Mouse (Mus musculus) skeletal muscle tissue, postnatal 0 days (tissue): ENCODE measurements around the gene Olfr1312. TPM values are rescaled to one million over a fixed set of nuclear protein-coding genes. Genes with fewer than 3 reads are reported as not detected.

Experiments
- polyA plus RNA-seq: library from polyadenylated mRNA; unstranded; fragments of >200 nt; fragmentation: Nextera tagmentation; extraction: Ambion mirVana; gene quantifications from 2 replicates; pipeline ENCODE4 v1.2.1, GENCODE M21; 2015

Olfr1312 gene
- polyA plus RNA-seq = not detected in 2 replicates

DNA sequence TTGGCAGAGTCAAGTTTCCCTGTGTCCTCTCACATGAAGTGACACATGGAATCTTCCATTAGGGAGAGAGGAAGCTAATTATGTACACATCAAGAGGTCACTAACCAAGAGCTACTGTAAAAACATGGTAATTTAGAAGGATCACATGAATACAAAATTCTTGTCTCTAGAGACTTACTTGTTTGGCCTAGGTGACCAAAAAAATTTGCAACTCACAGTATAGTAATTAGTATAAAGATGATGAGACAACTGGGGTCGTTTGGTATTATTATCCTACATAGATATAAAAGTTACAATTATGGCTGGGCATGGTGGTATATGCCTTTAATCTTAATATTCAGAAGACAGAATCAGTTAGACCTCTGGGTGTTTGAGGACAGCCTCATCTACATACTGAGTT lies at the start of gene Olfr1312:
TSS of gene Olfr1312 (minus strand) at position 101 of the 400 bp plus-strand sequence.

DNA sequence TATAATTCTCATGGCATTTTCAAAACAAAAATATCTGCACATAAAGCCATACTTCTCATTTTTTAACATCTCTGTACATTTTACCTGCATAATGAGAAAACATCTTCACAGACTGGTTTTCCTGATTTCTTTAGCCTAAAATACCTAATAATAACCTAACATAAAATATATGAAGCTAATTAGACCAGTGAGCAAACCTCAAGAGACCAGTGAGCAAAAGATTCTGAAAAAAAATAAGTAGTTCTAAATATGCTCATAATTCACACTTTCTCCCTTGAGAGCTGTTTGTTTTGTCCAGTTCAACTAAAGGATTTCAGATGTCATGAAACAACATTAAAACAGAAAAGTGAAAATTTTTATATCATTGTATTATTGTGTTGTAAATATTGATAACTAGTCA lies 46.6 kb upstream of the Olfr1312 start, which contains the start of gene Olfr1314:
TSS of gene Olfr1314 (minus strand) at position 101 of the 400 bp plus-strand sequence.

DNA sequence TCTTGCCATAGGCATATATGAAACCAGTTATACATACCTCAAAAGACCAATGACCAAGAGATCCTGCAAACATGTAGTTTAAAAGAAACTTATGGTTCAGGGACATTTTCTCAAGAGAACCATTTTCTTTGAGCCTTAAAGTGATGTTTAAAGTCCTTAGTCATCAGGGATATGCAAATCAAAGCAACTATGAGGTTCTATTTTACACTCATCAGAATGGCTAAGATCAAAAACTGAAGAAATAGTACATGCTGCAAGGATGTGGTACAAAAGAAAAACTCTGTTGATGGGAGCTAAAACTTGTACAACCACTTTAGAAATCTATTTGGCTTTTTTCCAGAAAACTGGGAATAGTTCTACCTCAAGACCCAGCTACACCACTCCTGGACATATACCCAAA lies 27.7 kb upstream of the Olfr1312 start, which contains the start of gene Olfr1313:
TSS of gene Olfr1313 (minus strand) at position 101 of the 400 bp plus-strand sequence.

DNA sequence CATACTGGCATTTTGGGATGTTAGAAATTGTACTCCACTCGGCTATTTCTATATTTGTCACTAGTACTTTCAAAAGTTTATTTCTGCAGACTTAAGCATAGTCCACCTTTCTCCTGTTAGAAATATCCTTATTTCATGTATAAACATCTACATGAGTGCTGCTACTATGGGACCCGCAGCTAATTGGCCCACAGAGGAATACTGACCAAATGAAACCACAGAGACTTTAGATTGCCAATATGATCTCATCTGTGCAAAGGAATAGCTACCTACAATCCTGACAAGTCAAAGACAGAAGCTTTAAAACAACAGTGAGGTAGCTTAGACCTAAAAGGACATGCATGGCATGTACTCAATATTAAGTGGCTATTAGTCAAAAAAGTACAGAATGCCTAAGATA lies 25.7 kb downstream of the Olfr1312 start, which contains the start of gene Olfr1311:
TSS of gene Olfr1311 (minus strand) at position 101 of the 400 bp plus-strand sequence.

DNA sequence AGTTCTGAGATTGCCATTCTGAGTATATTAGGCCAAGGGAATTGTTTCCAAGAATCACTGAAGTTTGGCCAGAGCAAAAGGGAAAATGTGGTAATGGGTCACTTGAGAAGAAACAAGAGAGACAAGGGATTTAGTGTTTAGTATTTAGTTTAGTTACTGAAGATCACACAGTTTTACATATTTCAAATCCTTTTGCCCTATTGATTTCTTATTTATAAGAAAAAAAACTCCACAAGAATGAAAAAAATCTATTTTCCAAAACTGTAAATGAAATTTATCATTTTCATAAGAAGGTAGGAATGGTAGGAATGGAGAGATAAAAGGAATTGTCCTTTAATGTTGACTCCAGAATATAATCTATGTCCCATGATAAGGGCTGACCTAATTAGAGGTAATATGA lies 37.4 kb downstream of the Olfr1312 start, which contains the start of gene Olfr1310:
TSS of gene Olfr1310 (minus strand) at position 101 of the 400 bp plus-strand sequence.

DNA sequence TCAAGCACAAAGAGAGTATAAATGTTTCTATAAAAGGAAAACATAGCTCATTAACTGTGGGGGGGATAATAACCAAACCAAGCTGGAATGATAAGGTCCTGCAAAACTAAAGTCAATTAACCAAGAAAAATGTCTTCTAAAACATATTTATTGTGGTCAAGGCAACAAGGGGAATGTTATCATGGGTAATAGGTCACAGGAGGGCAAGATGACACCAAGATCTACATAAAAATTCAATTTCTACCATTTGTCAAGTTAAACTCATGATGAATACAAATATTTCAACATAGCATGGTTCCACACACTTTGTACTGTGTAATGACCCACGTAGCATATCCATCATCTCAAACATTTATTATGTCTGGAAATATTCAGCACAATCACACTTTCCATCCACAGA lies 59.9 kb downstream of the Olfr1312 start, which contains the start of gene Olfr1309:
TSS of gene Olfr1309 (minus strand) at position 101 of the 400 bp plus-strand sequence.

Other genes starting within 250 kb of the Olfr1312 start
- not detected in 2 replicates for gene Olfr1303, start 229.9 kb downstream of the Olfr1312 start, polyA plus RNA-seq
- not detected in 2 replicates for gene Olfr1305, start 173.1 kb downstream of the Olfr1312 start, polyA plus RNA-seq
- not detected in 2 replicates for gene Olfr1306, start 134.0 kb downstream of the Olfr1312 start, polyA plus RNA-seq
- 0.01 TPM in 1 of 2 replicates, not detected in the other for gene Olfr1307, start 100.8 kb downstream of the Olfr1312 start, polyA plus RNA-seq
- not detected in 2 replicates for gene Olfr1308, start 85.3 kb downstream of the Olfr1312 start, polyA plus RNA-seq
- not detected in 2 replicates for gene Olfr1309, start 60.0 kb downstream of the Olfr1312 start, polyA plus RNA-seq
- gene Olfr1310, start 37.5 kb downstream of the Olfr1312 start, polyA plus RNA-seq = not detected in 2 replicates
- gene Olfr1311, start 25.8 kb downstream of the Olfr1312 start, polyA plus RNA-seq = not detected in 2 replicates
- gene Olfr1313, start 27.6 kb upstream of the Olfr1312 start, polyA plus RNA-seq = not detected in 2 replicates
- gene Olfr1314, start 46.5 kb upstream of the Olfr1312 start, polyA plus RNA-seq = not detected in 2 replicates
- gene Olfr1315-ps1, start 65.2 kb upstream of the Olfr1312 start, polyA plus RNA-seq = not detected in 2 replicates
- gene Olfr1316, start 84.7 kb upstream of the Olfr1312 start, polyA plus RNA-seq = not detected in 2 replicates
- not detected in 2 replicates for gene Olfr1317, start 90.1 kb upstream of the Olfr1312 start, polyA plus RNA-seq
- gene Olfr1318, start 104.0 kb upstream of the Olfr1312 start, polyA plus RNA-seq = not detected in 2 replicates
- gene Lpcat4, start 189.2 kb upstream of the Olfr1312 start, polyA plus RNA-seq = 1.5 and 3.5 TPM in 2 replicates
- not detected in 2 replicates for gene Nutm1, start 209.1 kb upstream of the Olfr1312 start, polyA plus RNA-seq
- gene Nop10, start 211.7 kb upstream of the Olfr1312 start, polyA plus RNA-seq = 117 and 122 TPM in 2 replicates
- gene Slc12a6, start 215.6 kb upstream of the Olfr1312 start, polyA plus RNA-seq = 6.3 and 8.6 TPM in 2 replicates
- not detected in 2 replicates for gene Gm21985, start 216.1 kb upstream of the Olfr1312 start, polyA plus RNA-seq